Mouse (Mus musculus) fat pad, adult 2 months (tissue): ENCODE measurements around the gene Plekha7.

Source experiments
- DNase-seq: peaks from one replicate; pipeline ENCODE4 v3.0.0-alpha.2; 2011; ENCODE audit warnings: low read depth, low spot score; ENCODE audit errors: extremely low read depth

The Plekha7 gene

GRCm38 (mm10) chr7:116134413-116135292 lies 173.5 kb downstream of the Plekha7 start:
- DNase-seq = no peak

GRCm38 (mm10) chr7:116132078-116132477 lies 176.1 kb downstream of the Plekha7 start:
- no peak for DNase-seq

- no peak for DNase-seq
Observed at GRCm38 (mm10) chr7:116131390-116131789, 176.8 kb downstream of the Plekha7 start.

GRCm38 (mm10) chr7:116129374-116129773 lies 178.8 kb downstream of the Plekha7 start:
- no peak for DNase-seq

- DNase-seq = no peak
Observed at GRCm38 (mm10) chr7:116128286-116128685, 179.9 kb downstream of the Plekha7 start.

- DNase-seq = no peak
Observed at GRCm38 (mm10) chr7:116127052-116127451, 181.1 kb downstream of the Plekha7 start.

- no peak for DNase-seq
Observed at GRCm38 (mm10) chr7:116125671-116126070, 182.5 kb downstream of the Plekha7 start.

- DNase-seq = no peak
Observed at GRCm38 (mm10) chr7:116124057-116124456, 184.1 kb downstream of the Plekha7 start.

GRCm38 (mm10) chr7:116123597-116123985 lies 184.6 kb downstream of the Plekha7 start:
- no peak for DNase-seq

GRCm38 (mm10) chr7:116122981-116123596 lies 185.1 kb downstream of the Plekha7 start:
- no peak for DNase-seq

- DNase-seq = no peak
Observed at GRCm38 (mm10) chr7:116121202-116121601, 187.0 kb downstream of the Plekha7 start.

- DNase-seq = no peak
Observed at GRCm38 (mm10) chr7:116120737-116121136, 187.4 kb downstream of the Plekha7 start.

GRCm38 (mm10) chr7:116119306-116119857 lies 188.8 kb downstream of the Plekha7 start:
- no peak for DNase-seq

- DNase-seq = no peak
Observed at GRCm38 (mm10) chr7:116115991-116116390, 192.2 kb downstream of the Plekha7 start.

GRCm38 (mm10) chr7:116115216-116115930 lies 192.8 kb downstream of the Plekha7 start:
- no peak for DNase-seq

GRCm38 (mm10) chr7:116111546-116111945 lies 196.6 kb downstream of the Plekha7 start:
- no peak for DNase-seq

GRCm38 (mm10) chr7:116110661-116111060 lies 197.5 kb downstream of the Plekha7 start:
- DNase-seq = no peak

- no peak for DNase-seq
Observed at GRCm38 (mm10) chr7:116103091-116103490, 205.1 kb downstream of the Plekha7 start.

GRCm38 (mm10) chr7:116099952-116100528 lies 208.1 kb downstream of the Plekha7 start:
- no peak for DNase-seq

- no peak for DNase-seq
Observed at GRCm38 (mm10) chr7:116093466-116093850, 214.7 kb downstream of the Plekha7 start.
